Mouse (Mus musculus) limb, embryonic 12.5 days (tissue): ENCODE data around the gene Abhd14b. TPM values are rescaled to one million over a fixed set of nuclear protein-coding genes. Genes with fewer than 3 reads are reported as not detected.

Source experiments
- ATAC-seq: fragments of 200-750 bp; cut with Nextera tagmentation; 2 replicates; pipeline ENCODE4 v1.8.0; 2017; ENCODE audit warnings: low read depth, moderate TSS enrichment; ENCODE audit not compliant: insufficient number of reproducible peaks, insufficient read depth, low FRiP score, low TSS enrichment
- H3K27ac ChIP-seq: fragments of 300-500 bp; sonication (generic); 2 replicates; pipeline ENCODE4 v1.5.1; 2016; ENCODE audit warnings: mild to moderate bottlenecking, moderate library complexity
- H3K27me3 ChIP-seq: fragments of 300-500 bp; sonication (generic); 2 replicates; pipeline ENCODE4 v1.6.1; 2016; ENCODE audit warnings: mild to moderate bottlenecking, moderate library complexity
- H3K36me3 ChIP-seq: fragments of 300-500 bp; sonication (generic); 2 replicates; pipeline ENCODE4 v1.6.1; 2016; ENCODE audit warnings: mild to moderate bottlenecking, moderate library complexity
- H3K4me1 ChIP-seq: fragments of 300-500 bp; sonication (generic); replicated peaks from 2 replicates; pipeline ENCODE4 v1.6.1; 2016
- H3K4me2 ChIP-seq: fragments of 300-500 bp; sonication (generic); 2 replicates; pipeline ENCODE4 v1.6.1; 2016; ENCODE audit warnings: mild to moderate bottlenecking, moderate library complexity
- H3K4me3 ChIP-seq: fragments of 300-500 bp; sonication (generic); replicated peaks from 2 replicates; pipeline ENCODE4 v1.5.1; 2016; ENCODE audit warnings: mild to moderate bottlenecking
- H3K9ac ChIP-seq: fragments of 300-500 bp; sonication (generic); replicated peaks from 2 replicates; pipeline ENCODE4 v1.6.1; 2016; ENCODE audit warnings: mild to moderate bottlenecking, moderate library complexity
- H3K9me3 ChIP-seq: fragments of 300-500 bp; sonication (generic); 2 replicates; pipeline ENCODE4 v1.6.1; 2016; ENCODE audit warnings: mild to moderate bottlenecking, moderate library complexity
- WGBS: fragments of 180-500 bp; shearing (Covaris S2); methylation state at CpG from one replicate; pipeline ENCODE4 v1.1.7; 2016; 5-methylcytosine and 5-hydroxymethylcytosine counted together
- polyA plus RNA-seq: library from polyadenylated mRNA; unstranded; fragments of >200 nt; fragmentation: Nextera tagmentation; extraction: Ambion mirVana; gene quantifications from 2 replicates; pipeline ENCODE4 v1.2.1, GENCODE M21; 2016

Abhd14b gene
- polyA plus RNA-seq, 1 experiment from 2014 or later: 10.6 TPM

DNA sequence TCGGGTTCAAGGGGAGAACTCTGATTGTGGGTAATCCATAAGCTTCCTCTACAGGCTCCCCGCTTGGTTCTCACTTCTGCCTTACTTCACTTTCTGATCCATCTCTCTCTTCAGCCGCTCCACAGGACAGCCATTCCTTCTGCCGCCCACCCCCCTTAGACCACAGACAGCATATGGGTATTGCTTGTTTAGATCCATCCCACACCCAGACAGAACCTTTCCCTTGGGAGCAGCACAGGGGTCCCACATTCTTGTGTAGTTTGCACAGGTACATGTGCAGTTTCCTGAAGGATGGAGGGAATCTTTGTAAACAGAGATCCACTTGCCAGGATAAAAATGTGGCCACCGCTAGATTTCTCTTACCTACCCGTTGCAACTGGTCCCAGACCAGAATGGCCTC lies 5.1 kb downstream of the Abhd14b start:
- peaks cover 13% of the 10 kb centered on the region; the same call in 1 of the 2 replicates for H3K36me3 ChIP-seq
- no peak for ATAC-seq
- WGBS: 13% methylated on average over 6 of the region's 6 CpGs
- peak overlapping the region; percentile 40; the same call in 1 of the 2 replicates for H3K9ac ChIP-seq
- H3K27ac ChIP-seq: peak overlapping the region; percentile 94; the same call in 1 of the 2 replicates
- peak overlapping the region; percentile 81 for H3K4me3 ChIP-seq
- peaks cover 79% of the 10 kb centered on the region for H3K4me1 ChIP-seq
- H3K4me2 ChIP-seq: peak overlapping the region; percentile 96
- H3K9me3 ChIP-seq: no peaks in the 10 kb centered on the region
- no peaks in the 10 kb centered on the region for H3K27me3 ChIP-seq

DNA sequence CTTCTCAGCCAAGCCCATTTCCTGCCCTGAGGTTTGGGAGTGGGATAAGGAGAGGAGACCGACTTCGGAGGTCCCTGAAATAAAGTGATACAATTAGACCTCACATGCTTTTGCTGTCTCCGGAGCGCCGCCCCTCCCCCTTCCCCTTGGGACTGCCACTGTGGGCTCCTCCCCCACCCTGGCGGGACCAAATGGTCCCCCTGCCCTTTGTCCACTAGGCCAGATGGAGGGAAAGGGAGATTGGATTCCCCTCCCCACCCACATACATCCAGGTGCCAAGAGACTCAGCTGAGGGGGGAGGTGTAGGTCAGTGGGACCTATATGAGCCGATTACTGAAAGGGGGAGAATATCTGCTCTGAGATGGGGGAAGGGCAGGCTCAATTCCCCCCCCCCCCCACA lies 5.6 kb downstream of the Abhd14b start:
- Histone ChIP-seq H3K9ac (peak overlapping the region; percentile 88), H3K4me1 (peaks cover 81% of the 10 kb centered on the region), H3K27me3 (no peaks in the 10 kb centered on the region), H3K27ac (peak overlapping the region; percentile 94), H3K9me3 (no peaks in the 10 kb centered on the region), H3K4me3 (peak overlapping the region; percentile 81), H3K4me2 (peak overlapping the region; percentile 96), H3K36me3 (peaks cover 17% of the 10 kb centered on the region; the same call in 1 of the 2 replicates)
- ATAC-seq: no peak
- 0% methylated on average over 7 of the region's 7 CpGs for WGBS

- H3K4me2 ChIP-seq: peak within 1 kb of the TSS; percentile 96
- no peaks in the 10 kb centered on the region for H3K9me3 ChIP-seq
- WGBS: 2% methylated on average over 54 of the region's 74 CpGs
- peak within 1 kb of the TSS; percentile 88 for H3K9ac ChIP-seq
- ATAC-seq: peak; percentile 56
- peaks cover 21% of the 10 kb centered on the region; the same call in 1 of the 2 replicates for H3K36me3 ChIP-seq
- H3K4me3 ChIP-seq: peak within 1 kb of the TSS; percentile 81
- peaks cover 80% of the 10 kb centered on the region for H3K4me1 ChIP-seq
- H3K27me3 ChIP-seq: no peaks in the 10 kb centered on the region
- peak within 1 kb of the TSS; percentile 94 for H3K27ac ChIP-seq
Measured at GRCm38 (mm10) chr9:106453271-106454070, 6.2 kb downstream of the Abhd14b start, which contains the start of gene Pcbp4. Gene Pcbp4, plus strand, starts transcription at chr9:106453291.

GRCm38 (mm10) chr9:106454071-106454761 lies 7.0 kb downstream of the Abhd14b start:
- peak overlapping the region; percentile 96 for H3K4me2 ChIP-seq
- H3K9ac ChIP-seq: peak overlapping the region; percentile 88
- peak overlapping the region; percentile 81 for H3K4me3 ChIP-seq
- 0% methylated on average over 17 of the region's 20 CpGs for whole genome bisulfite sequencing
- no peaks in the 10 kb centered on the region for H3K9me3 ChIP-seq
- H3K27ac ChIP-seq: peak overlapping the region; percentile 94
- no peak; the same call in 1 of the 2 replicates for ATAC-seq
- H3K4me1 ChIP-seq: peaks cover 74% of the 10 kb centered on the region
- no peaks in the 10 kb centered on the region for H3K27me3 ChIP-seq
- peaks cover 25% of the 10 kb centered on the region; the same call in 1 of the 2 replicates for H3K36me3 ChIP-seq

DNA sequence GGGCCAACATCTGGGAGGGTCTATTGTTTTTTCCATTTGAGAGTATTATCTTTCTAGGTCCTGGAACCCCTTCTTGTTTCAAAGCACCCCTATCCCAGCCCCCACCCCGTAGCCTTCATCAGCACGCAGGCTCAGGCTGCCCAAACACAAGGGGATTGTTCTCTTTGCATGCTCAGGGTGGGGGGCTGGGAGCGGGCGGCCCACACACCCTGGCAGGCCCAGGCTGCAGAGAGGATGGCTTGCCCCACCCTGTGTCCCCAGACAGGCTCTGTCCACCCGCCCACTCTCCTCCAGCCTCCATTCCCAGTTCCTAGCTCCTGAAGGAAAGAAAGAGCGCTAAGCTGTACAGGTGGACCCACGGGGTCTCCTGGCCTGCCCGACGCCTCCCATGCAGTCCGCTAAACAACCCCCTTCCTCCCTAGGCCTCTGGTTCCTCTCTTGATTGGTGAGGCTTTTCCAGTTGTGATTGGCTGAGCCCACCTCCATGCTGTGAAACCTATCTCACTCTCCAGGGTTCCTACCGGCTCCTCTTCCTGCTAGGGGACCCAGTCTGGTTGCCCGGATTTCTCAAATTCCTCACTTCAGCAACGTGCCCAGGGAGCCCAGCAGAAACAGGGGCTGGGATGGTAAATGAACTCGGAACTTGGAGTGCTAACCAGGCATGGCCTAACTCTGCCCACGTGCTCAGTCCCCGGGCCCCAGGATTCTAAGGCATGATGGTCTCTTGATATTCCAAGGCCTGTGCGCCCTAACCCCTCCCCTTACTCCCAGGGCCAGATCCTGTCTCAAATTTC lies 7.8 kb downstream of the Abhd14b start:
- ATAC-seq: 0 out of 2 replicates have a peak, but pooled peaks have one; percentile 17
- WGBS: under 1% methylated on average over 17 of the region's 17 CpGs

GRCm38 (mm10) chr9:106456325-106457162 lies 9.3 kb downstream of the Abhd14b start:
- H3K36me3 ChIP-seq: peaks cover 43% of the 10 kb centered on the region
- H3K9me3 ChIP-seq: no peaks in the 10 kb centered on the region
- H3K9ac ChIP-seq: peak overlapping the region; percentile 42
- ATAC-seq: no peak
- H3K27me3 ChIP-seq: no peaks in the 10 kb centered on the region
- peak overlapping the region; percentile 81 for H3K4me3 ChIP-seq
- peaks cover 65% of the 10 kb centered on the region for H3K4me1 ChIP-seq
- peak overlapping the region; percentile 96 for H3K4me2 ChIP-seq
- H3K27ac ChIP-seq: peak overlapping the region; percentile 94
- WGBS: 38% methylated on average over 15 of the region's 15 CpGs

More for the DNA sequence above, 7.8 kb downstream of the Abhd14b start:
- peaks cover 29% of the 10 kb centered on the region for H3K36me3 ChIP-seq
- peak overlapping the region; percentile 94 for H3K27ac ChIP-seq
- peak overlapping the region; percentile 81 for H3K4me3 ChIP-seq
- peak overlapping the region; percentile 88 for H3K9ac ChIP-seq
- peaks cover 75% of the 10 kb centered on the region for H3K4me1 ChIP-seq
- no peaks in the 10 kb centered on the region for H3K27me3 ChIP-seq
- H3K9me3 ChIP-seq: no peaks in the 10 kb centered on the region
- peak overlapping the region; percentile 96 for H3K4me2 ChIP-seq

- H3K4me2 ChIP-seq: peak overlapping the region; percentile 96
- peaks cover 50% of the 10 kb centered on the region for H3K36me3 ChIP-seq
- H3K27ac ChIP-seq: peak overlapping the region; percentile 94
- peaks cover 59% of the 10 kb centered on the region for H3K4me1 ChIP-seq
- 49% methylated on average over 9 of the region's 9 CpGs for WGBS
- peak overlapping the region; percentile 81 for H3K4me3 ChIP-seq
- H3K9me3 ChIP-seq: no peaks in the 10 kb centered on the region
- peak overlapping the region; percentile 42; the same call in 1 of the 2 replicates for H3K9ac ChIP-seq
- H3K27me3 ChIP-seq: no peaks in the 10 kb centered on the region
- no peak for ATAC-seq
Measured at GRCm38 (mm10) chr9:106457163-106457559, 9.9 kb downstream of the Abhd14b start.

DNA sequence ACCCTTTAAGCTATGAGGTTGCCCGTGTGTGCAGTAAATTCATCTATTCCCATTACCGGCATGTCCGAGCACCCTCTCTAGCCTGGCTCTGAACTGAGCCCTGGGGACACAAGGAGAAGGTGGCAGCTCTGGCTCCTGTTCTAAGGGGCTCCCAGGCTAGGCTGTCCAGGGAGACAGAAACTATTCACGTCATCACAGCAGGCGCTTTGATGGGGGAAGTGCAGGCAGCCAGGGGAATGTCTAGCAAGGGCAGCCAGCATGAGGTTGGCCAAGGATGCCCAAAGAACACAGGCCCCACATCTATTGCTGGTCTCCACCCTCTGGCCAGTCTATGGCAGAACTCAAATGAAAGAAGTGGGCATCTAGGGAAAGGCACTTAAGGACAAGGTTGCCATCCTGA lies 10.7 kb downstream of the Abhd14b start:
- Histone ChIP-seq H3K9ac (peak overlapping the region; percentile 31; the same call in 1 of the 2 replicates), H3K36me3 (peaks cover 57% of the 10 kb centered on the region), H3K4me2 (no peak overlapping the region), H3K27me3 (no peaks in the 10 kb centered on the region), H3K4me3 (no peak overlapping the region), H3K9me3 (no peaks in the 10 kb centered on the region), H3K4me1 (peaks cover 51% of the 10 kb centered on the region), H3K27ac (no peak overlapping the region)
- no peak for ATAC-seq
- 79% methylated on average over 5 of the region's 5 CpGs for WGBS

- Histone ChIP-seq H3K4me2 (no peak overlapping the region), H3K27ac (no peak overlapping the region), H3K9ac (no peak overlapping the region), H3K9me3 (no peaks in the 10 kb centered on the region), H3K4me1 (peaks cover 50% of the 10 kb centered on the region), H3K27me3 (no peaks in the 10 kb centered on the region), H3K36me3 (peaks cover 74% of the 10 kb centered on the region), H3K4me3 (no peak overlapping the region)
- ATAC-seq: no peak
- 83% methylated on average over 15 of the region's 15 CpGs for WGBS
Measured at GRCm38 (mm10) chr9:106459946-106460345, 12.7 kb downstream of the Abhd14b start.
